Comparison of ENCODE assay signal across 26 mouse cellular contexts in the genomic region with DNA sequence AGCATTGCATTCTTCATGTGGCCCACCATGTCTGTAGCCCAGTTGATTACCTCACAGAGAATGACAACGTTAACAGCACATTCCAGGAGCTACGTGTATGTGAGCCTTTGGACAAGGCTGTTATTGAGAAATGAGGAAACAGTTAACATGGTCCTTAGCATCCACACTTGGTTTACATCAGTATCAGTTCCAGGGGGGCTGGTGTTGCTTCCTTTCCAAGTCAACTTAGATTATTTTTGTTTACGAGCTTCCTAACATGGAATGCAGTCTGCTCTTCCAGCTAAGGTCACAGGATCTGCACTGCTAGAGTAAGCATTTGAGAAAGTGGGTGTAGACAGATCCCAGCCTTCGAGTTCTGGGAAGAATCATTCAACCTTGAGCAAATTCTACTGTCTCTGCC.
A peak's percentile ranks its signal among the peaks of the same experiment; 100 is the strongest.
DNase-seq lines count a peak whose midpoint lies in the region; ATAC-seq lines count a peak whose summit lies in the region.
"Had no signal": no experiment of that assay in that cellular context is flagged by ENCODE, and none has a peak within 500 bp of the region (broad histone marks: within the 10 kb centered on the region; RNA-seq: fewer than 3 reads in every experiment).

No protein-coding gene starts in this region.

- no peak overlapping the region for H3K27ac ChIP-seq in kidney, embryonic 14.5 days (ENCODE audit: low read depth, low read length)
- no peak overlapping the region for H3K27ac ChIP-seq in embryonic facial prominence, embryonic 15.5 days (replicated peaks)
- peak overlapping the region; percentile 83 for H3K27ac ChIP-seq in lung, embryonic 15.5 days
- no peak overlapping the region for H3K27ac ChIP-seq in neural tube, embryonic 15.5 days (replicated peaks)
- H3K27ac ChIP-seq: heart, adult 2 months; hindbrain, embryonic 15.5 days; limb, embryonic 13.5 days; liver, embryonic 13.5 days; macrophage; midbrain, embryonic 13.5 days; neural tube, embryonic 13.5 days; stomach, embryonic 15.5 days had no signal

- no peak overlapping the region for H3K9ac ChIP-seq in kidney, embryonic 14.5 days (ENCODE audit: low read depth, low read length)
- no peak overlapping the region for H3K9ac ChIP-seq in embryonic facial prominence, embryonic 15.5 days
- no peak overlapping the region for H3K9ac ChIP-seq in lung, embryonic 15.5 days
- H3K9ac ChIP-seq in neural tube, embryonic 15.5 days (replicated peaks) = no peak overlapping the region
- H3K9ac ChIP-seq: heart, embryonic 12.5 days; hindbrain, embryonic 15.5 days; limb, embryonic 13.5 days; liver, embryonic 13.5 days; midbrain, embryonic 13.5 days; neural tube, embryonic 13.5 days; stomach, embryonic 15.5 days had no signal

- no peaks in the 10 kb centered on the region for H3K9me3 ChIP-seq in kidney, embryonic 14.5 days (ENCODE audit: control insufficient read depth, low read length)
- no peaks in the 10 kb centered on the region for H3K9me3 ChIP-seq in embryonic facial prominence, embryonic 15.5 days (replicated peaks)
- no peaks in the 10 kb centered on the region for H3K9me3 ChIP-seq in lung, embryonic 15.5 days
- no peaks in the 10 kb centered on the region for H3K9me3 ChIP-seq in neural tube, embryonic 15.5 days (replicated peaks)
- H3K9me3 ChIP-seq: hindbrain, embryonic 15.5 days; limb, embryonic 13.5 days; liver, embryonic 13.5 days; midbrain, embryonic 13.5 days; neural tube, embryonic 13.5 days; stomach, embryonic 15.5 days had no signal

- no peak overlapping the region for H3K4me3 ChIP-seq in kidney, embryonic 14.5 days (ENCODE audit: low read length)
- H3K4me3 ChIP-seq in embryonic facial prominence, embryonic 15.5 days (replicated peaks) = no peak overlapping the region
- H3K4me3 ChIP-seq in lung, embryonic 15.5 days = no peak overlapping the region
- H3K4me3 ChIP-seq in neural tube, embryonic 15.5 days (replicated peaks) = no peak overlapping the region
- H3K4me3 ChIP-seq: heart, adult 2 months; heart, embryonic 12.5 days; hindbrain, embryonic 15.5 days; limb, embryonic 13.5 days; liver, embryonic 13.5 days; midbrain, embryonic 13.5 days; neural tube, embryonic 13.5 days; stomach, embryonic 15.5 days had no signal

- no peaks in the 10 kb centered on the region for H3K4me1 ChIP-seq in kidney, embryonic 14.5 days (ENCODE audit: control insufficient read depth, insufficient read depth, low read length)
- peaks cover 19% of the 10 kb centered on the region for H3K4me1 ChIP-seq in embryonic facial prominence, embryonic 15.5 days
- H3K4me1 ChIP-seq in lung, embryonic 15.5 days = 0 out of 2 replicates have a peak, but pooled peaks cover 11% of the 10 kb centered on the region
- no peaks in the 10 kb centered on the region for H3K4me1 ChIP-seq in neural tube, embryonic 15.5 days
- H3K4me1 ChIP-seq: heart, embryonic 12.5 days; hindbrain, embryonic 15.5 days; liver, embryonic 13.5 days; midbrain, embryonic 13.5 days; neural tube, embryonic 13.5 days; stomach, embryonic 15.5 days had no signal

- H3K27me3 ChIP-seq in kidney, embryonic 14.5 days (ENCODE audit: control insufficient read depth, insufficient read depth, low read length) = no peaks in the 10 kb centered on the region
- no peaks in the 10 kb centered on the region for H3K27me3 ChIP-seq in embryonic facial prominence, embryonic 15.5 days
- no peaks in the 10 kb centered on the region for H3K27me3 ChIP-seq in lung, embryonic 15.5 days
- H3K27me3 ChIP-seq in neural tube, embryonic 15.5 days (replicated peaks) = no peaks in the 10 kb centered on the region
- H3K27me3 ChIP-seq: heart, embryonic 12.5 days; hindbrain, embryonic 15.5 days; limb, embryonic 13.5 days; liver, embryonic 13.5 days; midbrain, embryonic 13.5 days; neural tube, embryonic 13.5 days; stomach, embryonic 15.5 days had no signal

- DNase-seq in kidney, postnatal 10 days = peak; percentile 19
- peak; percentile 54 for DNase-seq in lung, postnatal 25 days (ENCODE audit: low spot score)
- DNase-seq in embryo, embryonic 10.5 days (ENCODE audit: low spot score) = no peak
- DNase-seq: adrenal gland, postnatal 14 days; cerebellum, adult 11 months; cerebellum, adult 9-10 months; gastrocnemius, postnatal 25 days; heart, adult 2 months; kidney, adult 11 months; liver, embryonic 13.5 days; thymus, postnatal 25 days had no signal

- no peak for ATAC-seq in kidney, embryonic 14.5 days (ENCODE audit: low FRiP score, low TSS enrichment)
- ATAC-seq in embryonic facial prominence, embryonic 15.5 days (ENCODE audit: insufficient number of reproducible peaks, low FRiP score, low TSS enrichment, low read depth) = 0 out of 2 replicates have a peak, but pooled peaks have one; percentile 15
- peak; percentile 97 for ATAC-seq in lung, embryonic 15.5 days (ENCODE audit: borderline replicate concordance, extremely low read depth, low FRiP score, low TSS enrichment)
- ATAC-seq in neural tube, embryonic 15.5 days (ENCODE audit: low FRiP score) = no peak
- no peak for ATAC-seq in granulocyte monocyte progenitor cell, adult 5-6 weeks (replicated peaks; ENCODE audit: poor library complexity, severe bottlenecking)
- ATAC-seq: CD4-positive, CD25-positive, alpha-beta regulatory T cell, adult 4 months; forebrain, embryonic 14.5 days; inflammation-experienced regulatory T-cells, adult 6 months; midbrain, embryonic 13.5 days had no signal

- 59% methylated on average over 4 of the region's 4 CpGs for WGBS in kidney, embryonic 14.5 days
- WGBS in embryonic facial prominence, embryonic 15.5 days = 44% methylated on average over 4 of the region's 4 CpGs
- WGBS in lung, embryonic 15.5 days = 22% methylated on average over 4 of the region's 4 CpGs
- 83% methylated on average over 4 of the region's 4 CpGs for WGBS in neural tube, embryonic 15.5 days

- no peaks in the 10 kb centered on the region for H3K36me3 ChIP-seq in kidney, embryonic 14.5 days (ENCODE audit: control insufficient read depth, insufficient read depth, low read length)
- H3K36me3 ChIP-seq in embryonic facial prominence, embryonic 15.5 days = no peaks in the 10 kb centered on the region
- H3K36me3 ChIP-seq in lung, embryonic 15.5 days = no peaks in the 10 kb centered on the region
- no peaks in the 10 kb centered on the region for H3K36me3 ChIP-seq in neural tube, embryonic 15.5 days
- H3K36me3 ChIP-seq: heart, embryonic 12.5 days; hindbrain, embryonic 15.5 days; limb, embryonic 13.5 days; liver, embryonic 13.5 days; midbrain, embryonic 13.5 days; neural tube, embryonic 13.5 days; stomach, embryonic 15.5 days had no signal

- no peak overlapping the region for H3K4me2 ChIP-seq in kidney, embryonic 14.5 days (replicated peaks; ENCODE audit: low read depth, low read length)
- no peak overlapping the region for H3K4me2 ChIP-seq in embryonic facial prominence, embryonic 15.5 days (replicated peaks)
- H3K4me2 ChIP-seq in lung, embryonic 15.5 days = no peak overlapping the region
- H3K4me2 ChIP-seq in neural tube, embryonic 15.5 days = no peak overlapping the region
- H3K4me2 ChIP-seq: heart, embryonic 12.5 days; hindbrain, embryonic 15.5 days; limb, embryonic 13.5 days; liver, embryonic 13.5 days; midbrain, embryonic 13.5 days; neural tube, embryonic 13.5 days; stomach, embryonic 15.5 days had no signal

Comparison
In these comparisons a context has a peak if more than half of its experiments do, and no peak if none do; other contexts are left out.
1. ATAC-seq: peak in embryonic facial prominence, embryonic 15.5 days (single experiment) and lung, embryonic 15.5 days (single experiment); none in kidney, embryonic 14.5 days (single experiment), neural tube, embryonic 15.5 days (single experiment) and granulocyte monocyte progenitor cell, adult 5-6 weeks (single experiment).